ENCODE assay signal across 26 mouse cellular contexts in genomic region chrX:166315251-166315650, GRCm38 (mm10).
DNase-seq lines count a peak whose midpoint lies in the region; ATAC-seq lines count a peak whose summit lies in the region.
"Had no signal": no experiment of that assay in that cellular context is flagged by ENCODE, and none has a peak within 500 bp of the region (broad histone marks: within the 10 kb centered on the region; RNA-seq: fewer than 3 reads in every experiment).

No protein-coding gene starts in this region.

- H3K9ac ChIP-seq in hindbrain, embryonic 15.5 days = no peak overlapping the region
- H3K9ac ChIP-seq in hindbrain, embryonic 12.5 days = no peak overlapping the region
- no peak overlapping the region for H3K9ac ChIP-seq in midbrain, embryonic 15.5 days
- H3K9ac ChIP-seq in midbrain, embryonic 11.5 days (ENCODE audit: low read length) = no peak overlapping the region
- H3K9ac ChIP-seq in forebrain, embryonic 15.5 days (replicated peaks) = no peak overlapping the region
- H3K9ac ChIP-seq: embryonic facial prominence, embryonic 13.5 days; intestine, embryonic 15.5 days; limb, embryonic 13.5 days; liver, embryonic 12.5 days had no signal

- no peaks in the 10 kb centered on the region for H3K9me3 ChIP-seq in hindbrain, embryonic 15.5 days
- no peaks in the 10 kb centered on the region for H3K9me3 ChIP-seq in hindbrain, embryonic 12.5 days (replicated peaks)
- H3K9me3 ChIP-seq in midbrain, embryonic 15.5 days = no peaks in the 10 kb centered on the region
- H3K9me3 ChIP-seq in midbrain, embryonic 11.5 days (ENCODE audit: control insufficient read depth, low read length) = no peaks in the 10 kb centered on the region
- H3K9me3 ChIP-seq in forebrain, embryonic 15.5 days = no peaks in the 10 kb centered on the region
- H3K9me3 ChIP-seq: embryonic facial prominence, embryonic 13.5 days; G1E; heart, embryonic 10.5 days; intestine, embryonic 15.5 days; limb, embryonic 13.5 days; liver, embryonic 12.5 days had no signal

- H3K27ac ChIP-seq in hindbrain, embryonic 15.5 days (replicated peaks) = peak overlapping the region; percentile 50
- no peak overlapping the region for H3K27ac ChIP-seq in hindbrain, embryonic 12.5 days
- H3K27ac ChIP-seq in midbrain, embryonic 15.5 days = peak overlapping the region; percentile 68
- H3K27ac ChIP-seq in midbrain, embryonic 11.5 days (ENCODE audit: low read depth, low read length) = no peak overlapping the region
- H3K27ac ChIP-seq in forebrain, embryonic 15.5 days (replicated peaks) = peak overlapping the region; percentile 88
- H3K27ac ChIP-seq: embryonic facial prominence, embryonic 13.5 days; heart, embryonic 10.5 days; intestine, embryonic 15.5 days; limb, embryonic 13.5 days; liver, embryonic 12.5 days had no signal

- H3K36me3 ChIP-seq in hindbrain, embryonic 15.5 days = no peaks in the 10 kb centered on the region
- no peaks in the 10 kb centered on the region for H3K36me3 ChIP-seq in hindbrain, embryonic 12.5 days
- H3K36me3 ChIP-seq in midbrain, embryonic 15.5 days (replicated peaks) = no peaks in the 10 kb centered on the region
- H3K36me3 ChIP-seq in midbrain, embryonic 11.5 days (ENCODE audit: control insufficient read depth, insufficient read depth, low read length) = no peaks in the 10 kb centered on the region
- H3K36me3 ChIP-seq in forebrain, embryonic 15.5 days = no peaks in the 10 kb centered on the region
- H3K36me3 ChIP-seq: embryonic facial prominence, embryonic 13.5 days; G1E; heart, embryonic 10.5 days; intestine, embryonic 15.5 days; limb, embryonic 13.5 days; liver, embryonic 12.5 days had no signal

- ATAC-seq in hindbrain, embryonic 15.5 days (ENCODE audit: low FRiP score, low read depth) = no peak
- no peak for ATAC-seq in hindbrain, embryonic 12.5 days (ENCODE audit: low FRiP score)
- no peak for ATAC-seq in midbrain, embryonic 15.5 days (replicated peaks)
- no peak for ATAC-seq in midbrain, embryonic 11.5 days (ENCODE audit: low FRiP score)
- ATAC-seq in forebrain, embryonic 15.5 days (replicated peaks) = no peak
- no peak for ATAC-seq in megakaryocyte progenitor cell, adult 5-6 weeks (replicated peaks; ENCODE audit: poor library complexity)
- ATAC-seq in megakaryocyte, adult 5-6 weeks (ENCODE audit: poor library complexity, severe bottlenecking) = no peak
- ATAC-seq: intestine, embryonic 15.5 days; liver, embryonic 12.5 days; Patski had no signal

- no peaks in the 10 kb centered on the region for H3K27me3 ChIP-seq in hindbrain, embryonic 15.5 days
- peaks cover 15% of the 10 kb centered on the region; the same call in 1 of the 2 replicates for H3K27me3 ChIP-seq in hindbrain, embryonic 12.5 days
- H3K27me3 ChIP-seq in midbrain, embryonic 15.5 days (replicated peaks) = peaks cover 4% of the 10 kb centered on the region; the same call in 1 of the 2 replicates
- H3K27me3 ChIP-seq in midbrain, embryonic 11.5 days (ENCODE audit: control insufficient read depth, insufficient read depth, low read length) = peaks cover 7% of the 10 kb centered on the region
- no peaks in the 10 kb centered on the region for H3K27me3 ChIP-seq in forebrain, embryonic 15.5 days
- H3K27me3 ChIP-seq: CH12.LX had no signal

- H3K4me2 ChIP-seq in hindbrain, embryonic 15.5 days = no peak overlapping the region
- H3K4me2 ChIP-seq in hindbrain, embryonic 12.5 days (replicated peaks) = no peak overlapping the region
- no peak overlapping the region for H3K4me2 ChIP-seq in midbrain, embryonic 15.5 days
- no peak overlapping the region for H3K4me2 ChIP-seq in midbrain, embryonic 11.5 days
- H3K4me2 ChIP-seq in forebrain, embryonic 15.5 days (replicated peaks) = no peak overlapping the region
- H3K4me2 ChIP-seq: embryonic facial prominence, embryonic 13.5 days; intestine, embryonic 15.5 days; limb, embryonic 13.5 days; liver, embryonic 12.5 days had no signal

- H3K4me3 ChIP-seq in hindbrain, embryonic 15.5 days = no peak overlapping the region
- H3K4me3 ChIP-seq in hindbrain, embryonic 12.5 days = no peak overlapping the region
- no peak overlapping the region for H3K4me3 ChIP-seq in midbrain, embryonic 15.5 days
- H3K4me3 ChIP-seq in midbrain, embryonic 11.5 days (ENCODE audit: low read depth, low read length) = no peak overlapping the region
- H3K4me3 ChIP-seq in forebrain, embryonic 15.5 days = no peak overlapping the region
- H3K4me3 ChIP-seq: embryonic facial prominence, embryonic 13.5 days; heart, embryonic 10.5 days; intestine, embryonic 15.5 days; limb, embryonic 13.5 days; liver, embryonic 12.5 days had no signal

- 58% methylated on average over 1 of the region's 1 CpGs for WGBS in hindbrain, embryonic 15.5 days
- 83% methylated on average over 1 of the region's 1 CpGs for WGBS in hindbrain, embryonic 12.5 days
- WGBS in midbrain, embryonic 15.5 days = 58% methylated on average over 1 of the region's 1 CpGs
- 76% methylated on average over 1 of the region's 1 CpGs for WGBS in midbrain, embryonic 11.5 days
- WGBS in forebrain, embryonic 15.5 days = 34% methylated on average over 1 of the region's 1 CpGs

- no peak for DNase-seq in midbrain, embryonic 11.5 days (ENCODE audit: low spot score, missing footprints)
- DNase-seq: B cell, adult 2 months; cerebellum, adult 18-20 months; cerebellum, postnatal 14 days; gastrocnemius, postnatal 10 days; heart, postnatal 4 days; kidney, adult 8-10 months; kidney, postnatal 10 days; layer of hippocampus, postnatal 36 days; lung, adult 18-20 months; lung, postnatal 10 days; retina, postnatal 1 day had no signal

- 0 out of 2 replicates have a peak, but pooled peaks cover 9% of the 10 kb centered on the region for H3K4me1 ChIP-seq in hindbrain, embryonic 15.5 days (replicated peaks)
- no peaks in the 10 kb centered on the region for H3K4me1 ChIP-seq in hindbrain, embryonic 12.5 days
- peaks cover 7% of the 10 kb centered on the region; the same call in 1 of the 2 replicates for H3K4me1 ChIP-seq in midbrain, embryonic 15.5 days
- H3K4me1 ChIP-seq in midbrain, embryonic 11.5 days (ENCODE audit: control insufficient read depth, insufficient read depth, low read length) = no peaks in the 10 kb centered on the region
- peaks cover 28% of the 10 kb centered on the region for H3K4me1 ChIP-seq in forebrain, embryonic 15.5 days
- H3K4me1 ChIP-seq: heart, embryonic 10.5 days; intestine, embryonic 15.5 days; limb, embryonic 13.5 days; liver, embryonic 12.5 days had no signal

Comparison
In these comparisons a context has a peak if more than half of its experiments do, and no peak if none do; other contexts are left out.
1. H3K27ac ChIP-seq: peak in hindbrain, embryonic 15.5 days (single experiment), midbrain, embryonic 15.5 days (single experiment) and forebrain, embryonic 15.5 days (single experiment); none in hindbrain, embryonic 12.5 days (single experiment) and midbrain, embryonic 11.5 days (single experiment).